Mouse (Mus musculus) forebrain, embryonic 15.5 days (tissue): Measurements from ENCODE around the gene Cap2. TPM values are rescaled to one million over a fixed set of nuclear protein-coding genes. Genes with fewer than 3 reads are reported as not detected.

ENCODE experiments used
- ATAC-seq: fragments of 200-750 bp; cut with Nextera tagmentation; replicated peaks from 2 replicates; pipeline ENCODE4 v1.8.0; 2017; ENCODE audit warnings: mild to moderate bottlenecking, moderate TSS enrichment, moderate library complexity
- H3K27ac ChIP-seq: fragments of 300-500 bp; sonication (generic); replicated peaks from 2 replicates; pipeline ENCODE4 v1.5.1; 2015; ENCODE audit warnings: mild to moderate bottlenecking, inconsistent platforms
- H3K27me3 ChIP-seq: fragments of 300-500 bp; sonication (generic); 2 replicates; pipeline ENCODE4 v1.6.1; 2015; ENCODE audit warnings: inconsistent platforms
- H3K36me3 ChIP-seq: fragments of 300-500 bp; sonication (generic); 2 replicates; pipeline ENCODE4 v1.6.1; 2015; ENCODE audit warnings: mild to moderate bottlenecking, inconsistent platforms
- H3K4me1 ChIP-seq: fragments of 300-500 bp; sonication (generic); 2 replicates; pipeline ENCODE4 v1.6.1; 2015; ENCODE audit warnings: inconsistent platforms
- H3K4me2 ChIP-seq: fragments of 300-500 bp; sonication (generic); replicated peaks from 2 replicates; pipeline ENCODE4 v1.6.1; 2015; ENCODE audit warnings: mild to moderate bottlenecking, inconsistent platforms
- H3K4me3 ChIP-seq: fragments of 300-500 bp; sonication (generic); 2 replicates; pipeline ENCODE4 v1.5.1; 2015; ENCODE audit warnings: mild to moderate bottlenecking, inconsistent platforms
- H3K9ac ChIP-seq: fragments of 300-500 bp; sonication (generic); replicated peaks from 2 replicates; pipeline ENCODE4 v1.6.1; 2015; ENCODE audit warnings: mild to moderate bottlenecking, inconsistent platforms
- H3K9me3 ChIP-seq: fragments of 300-500 bp; sonication (generic); 2 replicates; pipeline ENCODE4 v1.6.1; 2016; ENCODE audit warnings: inconsistent platforms
- WGBS: fragments of 180-500 bp; shearing (Covaris S2); methylation state at CpG from one replicate; pipeline ENCODE4 v1.1.7; 2015; ENCODE audit warnings: mixed read lengths; 5-methylcytosine and 5-hydroxymethylcytosine counted together
- polyA plus RNA-seq: library from polyadenylated mRNA; unstranded; fragments of >200 nt; fragmentation: Nextera tagmentation; extraction: Ambion mirVana; gene quantifications from 2 replicates; pipeline ENCODE4 v1.2.1, GENCODE M21; 2015

Cap2 gene
- polyA plus RNA-seq, 1 experiment from 2014 or later, result 16.8 TPM

DNA sequence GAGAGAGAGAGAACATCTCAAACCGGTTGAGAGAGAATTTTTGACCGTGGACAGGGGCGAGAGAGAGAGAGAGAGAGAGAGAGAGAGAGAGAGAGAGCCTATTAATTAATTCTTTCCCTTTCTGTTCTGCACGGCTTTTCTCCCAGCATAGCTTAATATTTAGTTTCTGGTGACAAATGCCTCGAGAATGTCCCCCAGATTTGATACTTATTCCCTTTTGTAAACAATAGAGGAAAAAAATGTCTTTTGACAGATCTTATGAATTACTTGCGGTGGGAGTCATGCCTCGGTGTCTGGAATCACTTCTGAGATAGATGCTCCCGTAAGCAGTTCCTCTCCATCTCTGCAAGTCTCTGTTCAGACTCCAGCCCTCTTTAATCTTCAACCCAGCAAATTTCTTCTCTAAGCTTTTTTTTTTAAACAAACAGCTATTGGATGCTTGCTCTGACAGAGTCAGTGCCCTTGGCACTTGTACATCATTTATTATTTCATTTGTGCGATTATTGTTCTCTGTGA lies 71.1 kb downstream of the Cap2 start:
- ATAC-seq, result no peak

DNA sequence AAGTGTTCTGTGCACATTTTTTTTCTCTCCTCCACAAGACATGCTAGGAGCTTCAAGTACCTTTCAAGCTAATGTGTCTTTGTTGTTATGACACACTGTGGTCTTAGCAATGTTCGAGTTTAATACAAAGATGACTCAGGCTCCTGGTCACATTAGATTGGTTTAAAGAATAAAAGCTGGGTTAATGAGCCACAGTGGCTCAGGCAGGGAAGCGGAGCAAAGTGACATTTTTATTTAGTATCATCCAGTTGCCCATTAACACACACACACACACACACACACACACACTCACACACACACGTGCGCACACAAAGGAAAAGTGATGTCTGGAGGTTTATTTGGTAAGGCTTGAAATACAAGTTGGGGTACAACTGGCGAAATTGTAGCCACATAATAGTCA lies 72.6 kb downstream of the Cap2 start:
- Histone ChIP-seq H3K4me2 (no peak overlapping the region), H3K4me1 (peaks cover 42% of the 10 kb centered on the region), H3K4me3 (no peak overlapping the region), H3K27me3 (no peaks in the 10 kb centered on the region), H3K9me3 (no peaks in the 10 kb centered on the region), H3K27ac (peak overlapping the region; percentile 77; the same call in 1 of the 2 replicates), H3K9ac (no peak overlapping the region), H3K36me3 (no peaks in the 10 kb centered on the region)
- no peak for ATAC-seq
- WGBS, result 62% methylated on average over 5 of the region's 5 CpGs

More for the DNA sequence above, 71.1 kb downstream of the Cap2 start:
- H3K4me1 ChIP-seq, result peaks cover 42% of the 10 kb centered on the region
- no peak overlapping the region for H3K4me3 ChIP-seq
- no peaks in the 10 kb centered on the region for H3K9me3 ChIP-seq
- H3K36me3 ChIP-seq, result no peaks in the 10 kb centered on the region
- H3K4me2 ChIP-seq, result no peak overlapping the region
- no peak overlapping the region for H3K9ac ChIP-seq
- H3K27ac ChIP-seq, result peak overlapping the region; percentile 77
- no peaks in the 10 kb centered on the region for H3K27me3 ChIP-seq
- 48% methylated on average over 9 of the region's 9 CpGs for WGBS

GRCm38 (mm10) chr13:46574707-46575106 lies 73.1 kb downstream of the Cap2 start:
- H3K36me3 ChIP-seq, result no peaks in the 10 kb centered on the region
- H3K27me3 ChIP-seq, result no peaks in the 10 kb centered on the region
- 58% methylated on average over 4 of the region's 4 CpGs for WGBS
- H3K4me1 ChIP-seq, result peaks cover 42% of the 10 kb centered on the region
- H3K9me3 ChIP-seq, result no peaks in the 10 kb centered on the region
- H3K4me2 ChIP-seq, result no peak overlapping the region
- no peak; the same call in 1 of the 2 replicates for ATAC-seq
- H3K4me3 ChIP-seq, result no peak overlapping the region
- no peak overlapping the region for H3K9ac ChIP-seq
- H3K27ac ChIP-seq, result peak overlapping the region; percentile 77

- H3K9ac ChIP-seq, result no peak overlapping the region
- ATAC-seq, result no peak
- peaks cover 14% of the 10 kb centered on the region for H3K4me1 ChIP-seq
- peak overlapping the region; percentile 48 for H3K27ac ChIP-seq
- H3K4me2 ChIP-seq, result no peak overlapping the region
- H3K9me3 ChIP-seq, result no peaks in the 10 kb centered on the region
- H3K36me3 ChIP-seq, result no peaks in the 10 kb centered on the region
- H3K4me3 ChIP-seq, result no peak overlapping the region
- 46% methylated on average over 7 of the region's 7 CpGs for WGBS
- H3K27me3 ChIP-seq, result no peaks in the 10 kb centered on the region
These were observed 83.2 kb downstream of the Cap2 start for GRCm38 (mm10) chr13:46584860-46585259.

- ATAC-seq, result no peak
- 70% methylated on average over 17 of the region's 17 CpGs for WGBS
- peak overlapping the region; percentile 39; the same call in 1 of the 2 replicates for H3K27ac ChIP-seq
- no peak overlapping the region for H3K9ac ChIP-seq
- peaks cover 14% of the 10 kb centered on the region for H3K4me1 ChIP-seq
- no peaks in the 10 kb centered on the region for H3K9me3 ChIP-seq
- no peak overlapping the region for H3K4me2 ChIP-seq
- H3K27me3 ChIP-seq, result no peaks in the 10 kb centered on the region
- no peaks in the 10 kb centered on the region for H3K36me3 ChIP-seq
- no peak overlapping the region for H3K4me3 ChIP-seq
These were observed 86.2 kb downstream of the Cap2 start for GRCm38 (mm10) chr13:46587717-46588289.

- Histone ChIP-seq H3K27ac (no peak overlapping the region), H3K4me1 (peaks cover 14% of the 10 kb centered on the region), H3K36me3 (no peaks in the 10 kb centered on the region), H3K4me2 (no peak overlapping the region), H3K27me3 (no peaks in the 10 kb centered on the region), H3K9me3 (no peaks in the 10 kb centered on the region), H3K9ac (no peak overlapping the region), H3K4me3 (no peak overlapping the region)
- WGBS, result 93% methylated on average over 5 of the region's 5 CpGs
- no peak for ATAC-seq
These were observed 87.0 kb downstream of the Cap2 start for GRCm38 (mm10) chr13:46588606-46589005.

DNA sequence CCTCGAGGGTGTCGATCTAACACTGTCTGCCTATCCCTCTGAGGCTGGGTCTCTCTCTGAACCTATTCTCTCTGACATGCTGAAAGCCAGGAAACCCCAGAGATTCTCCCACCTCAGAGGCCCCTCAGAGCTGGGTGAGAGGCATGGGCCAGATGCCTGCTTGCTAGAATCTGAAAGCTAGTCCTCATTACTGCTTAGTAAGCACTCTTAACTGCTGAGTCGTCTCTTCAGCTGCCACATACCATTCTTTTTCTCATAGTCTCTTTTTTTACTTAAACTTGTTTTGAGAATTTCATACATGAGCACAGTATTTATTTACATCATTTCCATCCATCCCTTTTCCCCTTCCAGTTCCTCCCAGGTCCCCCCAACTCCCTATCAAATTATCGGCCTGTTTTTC lies 89.2 kb downstream of the Cap2 start:
- Histone ChIP-seq H3K9ac (no peak overlapping the region), H3K4me3 (no peak overlapping the region), H3K9me3 (no peaks in the 10 kb centered on the region), H3K4me2 (no peak overlapping the region), H3K4me1 (peaks cover 8% of the 10 kb centered on the region), H3K36me3 (no peaks in the 10 kb centered on the region), H3K27ac (no peak overlapping the region), H3K27me3 (no peaks in the 10 kb centered on the region)
- no peak for ATAC-seq
- WGBS, result 98% methylated on average over 4 of the region's 4 CpGs

- H3K9me3 ChIP-seq, result no peaks in the 10 kb centered on the region
- no peak overlapping the region for H3K27ac ChIP-seq
- WGBS, result 82% methylated on average over 5 of the region's 5 CpGs
- no peaks in the 10 kb centered on the region for H3K27me3 ChIP-seq
- H3K36me3 ChIP-seq, result no peaks in the 10 kb centered on the region
- H3K4me1 ChIP-seq, result peaks cover 9% of the 10 kb centered on the region
- no peak overlapping the region for H3K4me3 ChIP-seq
- H3K9ac ChIP-seq, result no peak overlapping the region
- no peak overlapping the region for H3K4me2 ChIP-seq
- no peak for ATAC-seq
These were observed 99.0 kb downstream of the Cap2 start for GRCm38 (mm10) chr13:46600694-46601093.

DNA sequence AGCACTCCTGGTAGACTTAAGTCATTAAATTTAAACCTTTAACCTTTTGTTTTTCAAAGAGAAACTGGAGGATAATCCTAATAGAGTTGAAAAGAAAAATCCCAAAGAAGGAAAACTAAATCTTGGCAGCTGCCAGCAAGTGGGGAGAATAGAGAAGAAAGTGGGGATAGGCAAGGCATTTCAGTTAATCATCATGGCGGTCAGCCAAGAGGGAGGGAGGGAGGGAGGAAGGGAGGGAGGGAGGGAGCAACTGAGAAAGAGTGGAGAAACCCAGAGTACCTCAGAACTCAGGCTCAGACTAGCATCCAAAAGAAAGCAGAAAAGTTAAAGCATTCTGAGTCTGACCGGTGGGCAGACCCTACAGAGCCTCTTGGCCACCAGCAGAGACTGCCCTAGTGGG lies 99.7 kb downstream of the Cap2 start:
- ATAC-seq, result no peak
- no peak overlapping the region for H3K4me2 ChIP-seq
- 25% methylated on average over 2 of the region's 2 CpGs for WGBS
- no peaks in the 10 kb centered on the region for H3K9me3 ChIP-seq
- H3K4me3 ChIP-seq, result no peak overlapping the region
- H3K36me3 ChIP-seq, result no peaks in the 10 kb centered on the region
- H3K9ac ChIP-seq, result no peak overlapping the region
- H3K4me1 ChIP-seq, result peaks cover 9% of the 10 kb centered on the region
- no peak overlapping the region for H3K27ac ChIP-seq
- H3K27me3 ChIP-seq, result no peaks in the 10 kb centered on the region

- Histone ChIP-seq H3K9ac (no peak overlapping the region), H3K9me3 (no peaks in the 10 kb centered on the region), H3K4me2 (no peak overlapping the region), H3K4me3 (no peak overlapping the region), H3K27me3 (no peaks in the 10 kb centered on the region), H3K36me3 (no peaks in the 10 kb centered on the region), H3K4me1 (peaks cover 9% of the 10 kb centered on the region), H3K27ac (no peak overlapping the region)
- 91% methylated on average over 11 of the region's 11 CpGs for WGBS
- no peak for ATAC-seq
These were observed 101.0 kb downstream of the Cap2 start for GRCm38 (mm10) chr13:46602674-46603073.

- no peak for ATAC-seq
- no peaks in the 10 kb centered on the region for H3K27me3 ChIP-seq
- no peak overlapping the region for H3K27ac ChIP-seq
- H3K4me1 ChIP-seq, result no peaks in the 10 kb centered on the region
- no peak overlapping the region for H3K4me3 ChIP-seq
- no peak overlapping the region for H3K4me2 ChIP-seq
- no peak overlapping the region for H3K9ac ChIP-seq
- H3K36me3 ChIP-seq, result no peaks in the 10 kb centered on the region
- 87% methylated on average over 3 of the region's 3 CpGs for WGBS
- H3K9me3 ChIP-seq, result no peaks in the 10 kb centered on the region
These were observed 109.4 kb downstream of the Cap2 start for GRCm38 (mm10) chr13:46611033-46611432.

DNA sequence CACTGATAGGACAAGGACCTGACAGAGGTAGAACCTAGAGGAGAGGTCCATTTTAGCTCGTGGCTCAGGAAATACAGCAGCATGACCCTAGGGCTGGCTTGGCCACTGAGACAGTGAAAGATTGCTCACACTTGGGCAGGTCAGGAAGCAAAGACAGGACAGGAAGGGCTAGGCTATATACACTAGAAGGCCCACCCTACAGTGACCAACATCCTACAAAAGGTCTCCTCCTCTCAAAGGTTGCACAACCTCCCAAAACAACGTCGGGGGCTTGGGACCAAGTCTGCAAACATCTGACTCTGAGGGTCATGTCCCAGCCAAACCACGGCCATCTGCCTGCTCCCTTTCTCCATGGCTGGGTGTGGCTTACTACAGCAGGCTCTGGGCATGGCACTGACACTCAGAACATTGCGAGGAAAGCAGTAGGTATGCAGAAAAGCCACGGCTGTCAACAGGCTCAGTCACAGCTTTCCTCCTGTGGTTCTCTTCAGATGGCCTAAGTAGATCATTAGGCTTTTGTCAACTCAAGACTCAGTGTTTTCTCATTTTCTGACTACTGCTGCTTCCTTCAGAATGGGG lies 112.1 kb downstream of the Cap2 start:
- no peak overlapping the region for H3K4me2 ChIP-seq
- no peaks in the 10 kb centered on the region for H3K27me3 ChIP-seq
- no peaks in the 10 kb centered on the region for H3K9me3 ChIP-seq
- no peak overlapping the region for H3K9ac ChIP-seq
- no peak overlapping the region for H3K4me3 ChIP-seq
- WGBS, result 81% methylated on average over 6 of the region's 6 CpGs
- no peaks in the 10 kb centered on the region for H3K36me3 ChIP-seq
- no peak for ATAC-seq
- no peaks in the 10 kb centered on the region for H3K4me1 ChIP-seq
- H3K27ac ChIP-seq, result no peak overlapping the region
